7 mouse cellular contexts compared by ENCODE assay signal in the genomic region with DNA sequence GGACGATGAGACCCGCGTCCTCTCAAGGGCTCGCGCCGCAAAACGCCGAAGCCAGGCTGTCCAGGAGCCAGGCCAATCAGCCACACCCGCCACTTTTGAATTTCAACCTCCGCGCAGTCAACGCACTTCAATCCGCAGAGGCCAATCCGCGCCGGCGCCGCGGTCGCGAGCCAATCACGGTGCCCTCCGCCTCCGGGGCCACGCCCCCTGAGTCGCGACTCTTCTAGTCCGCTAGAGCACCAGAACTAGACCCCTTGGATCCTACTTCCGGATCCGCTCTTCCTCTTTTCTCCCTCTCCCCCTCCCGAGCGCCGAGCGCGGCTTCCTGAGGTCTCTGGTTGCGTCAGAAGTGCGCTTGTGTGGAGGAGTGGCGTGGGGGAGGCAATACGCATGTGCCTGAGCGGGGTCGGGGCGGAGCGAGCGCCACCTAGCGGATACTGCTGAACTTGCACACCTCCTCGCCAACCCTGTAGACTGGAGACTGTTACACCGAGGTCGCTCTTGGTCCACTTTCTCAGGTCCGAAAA. TPM values are rescaled to one million over a fixed set of nuclear protein-coding genes. Genes with fewer than 3 reads are reported as not detected.
DNase-seq lines count a peak whose midpoint lies in the region; ATAC-seq and TF ChIP-seq lines count a peak whose summit lies in the region.

TSS of gene Kifc1 (minus strand) at position 129 of the 527 bp plus-strand sequence.

- TF ChIP-seq POLR2A in small intestine, adult 2 months (IDR thresholded peaks at IDR 0.05; ENCODE audit: low read depth, low read length): 0 out of 2 replicates have a peak, but pooled peaks have one; percentile 9

- H3K36me3 ChIP-seq in embryonic facial prominence, embryonic 10.5 days (replicated peaks): peaks cover 15% of the 10 kb centered on the region
- H3K36me3 ChIP-seq in intestine, postnatal 0 days (ENCODE audit: control insufficient read depth, insufficient read depth): peaks cover under 1% of the 10 kb centered on the region; the same call in 1 of the 2 replicates
- peaks cover 12% of the 10 kb centered on the region for H3K36me3 ChIP-seq in midbrain, embryonic 12.5 days
- H3K36me3 ChIP-seq in small intestine, adult 2 months (ENCODE audit: control insufficient read depth, insufficient read depth, low read length): no peaks in the 10 kb centered on the region

- TF ChIP-seq CTCF in intestine, postnatal 0 days (IDR thresholded peaks at IDR 0.05; ENCODE audit: low read depth): peak; percentile 100
- TF ChIP-seq CTCF in small intestine, adult 2 months (IDR thresholded peaks at IDR 0.05; ENCODE audit: extremely low read depth, insufficient read length, insufficient replicate concordance, low read depth, low read length): peak; percentile 99

- peak; percentile 99 for ATAC-seq in intestine, postnatal 0 days
- ATAC-seq in midbrain, embryonic 12.5 days (ENCODE audit: low FRiP score, low read depth): peak; percentile 98

- H3K4me1 ChIP-seq in embryonic facial prominence, embryonic 10.5 days: peaks cover 19% of the 10 kb centered on the region
- H3K4me1 ChIP-seq in intestine, postnatal 0 days (replicated peaks; ENCODE audit: control insufficient read depth, insufficient read depth, low read length): no peaks in the 10 kb centered on the region
- H3K4me1 ChIP-seq in midbrain, embryonic 12.5 days: peaks cover 19% of the 10 kb centered on the region
- no peaks in the 10 kb centered on the region; the same call in 1 of the 2 replicates for H3K4me1 ChIP-seq in small intestine, adult 2 months (ENCODE audit: control insufficient read depth, insufficient read depth, insufficient read length, low read length)

- peak; percentile 99 for DNase-seq in adrenal gland, postnatal 10 days
- peak; percentile 100 for DNase-seq in embryonic facial prominence, embryonic 10.5 days (ENCODE audit: low spot score)
- peak; percentile 88 for DNase-seq in gonadal fat pad, adult 2 months (ENCODE audit: low read depth)
- DNase-seq in left cerebral cortex, postnatal 4 days: peak; percentile 100

- intact Hi-C loops in left cerebral cortex, postnatal 4 days (cut with DNase I): no loop called here

- under 1% methylated on average over 49 of the region's 49 CpGs for WGBS in embryonic facial prominence, embryonic 10.5 days
- under 1% methylated on average over 49 of the region's 49 CpGs for WGBS in intestine, postnatal 0 days
- under 1% methylated on average over 49 of the region's 49 CpGs for WGBS in midbrain, embryonic 12.5 days
- under 1% methylated on average over 49 of the region's 49 CpGs for WGBS in small intestine, adult 2 months

- H3K4me3 ChIP-seq in embryonic facial prominence, embryonic 10.5 days: peak within 1 kb of the TSS; percentile 68
- peak within 1 kb of the TSS; percentile 66 for H3K4me3 ChIP-seq in intestine, postnatal 0 days (ENCODE audit: low read depth, low read length)
- H3K4me3 ChIP-seq in midbrain, embryonic 12.5 days: peak within 1 kb of the TSS; percentile 71
- H3K4me3 ChIP-seq in small intestine, adult 2 months (ENCODE audit: low read depth, low read length): peak within 1 kb of the TSS; percentile 67

- peak within 1 kb of the TSS; percentile 40; the same call in 1 of the 2 replicates for H3K9ac ChIP-seq in intestine, postnatal 0 days (ENCODE audit: low read depth, low read length)
- H3K9ac ChIP-seq in midbrain, embryonic 12.5 days (replicated peaks): peak within 1 kb of the TSS; percentile 70

- H3K27ac ChIP-seq in embryonic facial prominence, embryonic 10.5 days (replicated peaks): peak within 1 kb of the TSS; percentile 90
- H3K27ac ChIP-seq in intestine, postnatal 0 days (ENCODE audit: low read depth, low read length): no peak within 1 kb of the TSS
- peak within 1 kb of the TSS; percentile 71 for H3K27ac ChIP-seq in midbrain, embryonic 12.5 days (replicated peaks)
- no peak within 1 kb of the TSS for H3K27ac ChIP-seq in small intestine, adult 2 months (ENCODE audit: insufficient read depth, low read depth, low read length)

- no peaks in the 10 kb centered on the region for H3K9me3 ChIP-seq in embryonic facial prominence, embryonic 10.5 days
- no peaks in the 10 kb centered on the region for H3K9me3 ChIP-seq in intestine, postnatal 0 days (ENCODE audit: control insufficient read depth)
- no peaks in the 10 kb centered on the region for H3K9me3 ChIP-seq in midbrain, embryonic 12.5 days

- H3K4me2 ChIP-seq in intestine, postnatal 0 days (replicated peaks; ENCODE audit: low read depth): peak within 1 kb of the TSS; percentile 80
- peak within 1 kb of the TSS; percentile 66 for H3K4me2 ChIP-seq in midbrain, embryonic 12.5 days (replicated peaks)

- H3K27me3 ChIP-seq in embryonic facial prominence, embryonic 10.5 days (replicated peaks; ENCODE audit: low read depth, poor library complexity, severe bottlenecking): 0 out of 2 replicates have a peak, but pooled peaks cover 4% of the 10 kb centered on the region
- no peaks in the 10 kb centered on the region for H3K27me3 ChIP-seq in intestine, postnatal 0 days (replicated peaks; ENCODE audit: control insufficient read depth, insufficient read depth, low read length)
- H3K27me3 ChIP-seq in midbrain, embryonic 12.5 days: 0 out of 2 replicates have a peak, but pooled peaks cover 5% of the 10 kb centered on the region
- H3K27me3 ChIP-seq in small intestine, adult 2 months (ENCODE audit: control insufficient read depth, insufficient read depth, low read length): no peaks in the 10 kb centered on the region

RNA-seq across cellular contexts. Expression of gene Kifc1, which starts in this region (rescaled TPM):
- 10 to 100 TPM; 13.4 to 15.8 TPM for total RNA-seq in adrenal gland, postnatal 10 days (2021)
- polyA plus RNA-seq in embryonic facial prominence, embryonic 10.5 days (2016; fragmentation: Nextera tagmentation; extraction: Ambion mirVana): 7.0 and 8.5 TPM in 2 replicates
- 2.4 TPM in 2 replicates for polyA plus RNA-seq in gonadal fat pad, adult 2 months (2012; rRNA removed)
- polyA plus RNA-seq in intestine, postnatal 0 days (2015; fragmentation: Nextera tagmentation; extraction: Ambion mirVana): 1.7 and 1.9 TPM in 2 replicates
- 1 to 10 TPM; 7.7 to 9.4 TPM for total RNA-seq in left cerebral cortex, postnatal 4 days (2021)
- polyA plus RNA-seq in midbrain, embryonic 12.5 days (2016; fragmentation: Nextera tagmentation; extraction: Ambion mirVana): 3.8 and 4.4 TPM in 2 replicates
- polyA plus RNA-seq in small intestine, adult 2 months (2012; rRNA removed): 3.9 and 7.5 TPM in 2 replicates

Comparison
In these comparisons a context has a peak if more than half of its experiments do, and no peak if none do; other contexts are left out.
1. H3K27ac ChIP-seq: peak in embryonic facial prominence, embryonic 10.5 days (single experiment) and midbrain, embryonic 12.5 days (single experiment); none in intestine, postnatal 0 days (single experiment) and small intestine, adult 2 months (single experiment).
2. Peak in every context shown above with its lines, with median percentiles within 50 percentile points of each other: DNase-seq and H3K4me3 ChIP-seq.